Mouse (Mus musculus) small intestine, adult 2 months (tissue): ENCODE data around the gene Slc43a2.

ENCODE experiments used
- CTCF ChIP-seq: fragments of 200-500 bp; IDR thresholded peaks from 2 replicates; pipeline ENCODE4 v1.5.1; 2012; ENCODE audit warnings: low read depth, mild to moderate bottlenecking, control low read depth, inconsistent platforms, low read length, moderate library complexity, mixed read lengths; ENCODE audit not compliant: insufficient replicate concordance, insufficient read length; ENCODE audit errors: extremely low read depth
- POLR2A ChIP-seq: fragments of 200-500 bp; IDR thresholded peaks from 2 replicates; pipeline ENCODE4 v1.6.1; 2012; ENCODE audit warnings: low read depth, mild to moderate bottlenecking, control low read depth, inconsistent platforms, low read length, moderate library complexity

DNA sequence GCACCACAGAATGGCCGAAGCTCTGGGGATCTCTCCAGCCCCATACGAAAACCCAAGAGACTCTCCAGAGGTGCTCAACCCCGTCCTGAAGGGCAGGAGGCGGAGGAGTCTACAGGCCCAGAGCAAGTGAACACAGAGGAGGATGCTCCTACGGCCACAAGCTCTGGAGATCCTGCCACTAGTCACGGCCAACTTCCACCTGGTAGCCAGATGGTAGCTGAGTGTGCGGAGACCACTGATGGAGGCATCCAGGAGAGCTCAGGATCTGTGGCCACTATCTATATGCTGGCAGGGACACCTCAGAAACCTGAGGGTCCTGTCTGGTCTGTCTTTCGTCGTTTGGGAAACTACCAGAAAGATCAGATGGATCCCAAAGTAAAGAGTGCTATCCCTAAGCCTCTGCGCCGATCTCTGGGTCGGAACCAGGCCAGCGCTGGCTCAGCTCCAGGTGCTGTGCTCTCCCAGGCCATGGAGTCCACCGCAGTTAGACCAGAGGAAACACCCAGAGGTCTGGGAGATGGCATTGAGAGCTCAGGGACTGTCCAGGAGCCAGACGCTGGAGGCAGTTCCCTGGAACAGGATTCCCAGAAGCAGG lies 5.9 kb upstream of the Slc43a2 start:
- TF ChIP-seq CTCF (no peak), POLR2A (no peak)
